Mouse (Mus musculus) kidney, adult 11 months (tissue): ENCODE measurements around the gene Arhgap30.

ENCODE experiments used
- DNase-seq: peaks from one replicate; pipeline ENCODE4 v3.0.0; 2022

The Arhgap30 gene

GRCm38 (mm10) chr1:171388376-171389102, at the start of gene Arhgap30:
Gene Arhgap30, plus strand, starts transcription at chr1:171388954.
- DNase-seq, result peak; percentile 35

GRCm38 (mm10) chr1:171342262-171343207, 46.2 kb upstream of the Arhgap30 start:
- peak; percentile 45 for DNase-seq

GRCm38 (mm10) chr1:171343922-171344677, 44.7 kb upstream of the Arhgap30 start:
- peak; percentile 82 for DNase-seq

- no peak for DNase-seq
These were observed 44.0 kb upstream of the Arhgap30 start for GRCm38 (mm10) chr1:171344715-171345114.

- DNase-seq, result peak; percentile 89
These were observed 43.3 kb upstream of the Arhgap30 start, which contains the start of the genes Nit1 and Pfdn2 for GRCm38 (mm10) chr1:171345225-171346094. Gene Nit1, minus strand, starts transcription at chr1:171345646. Gene Pfdn2, plus strand, starts transcription at chr1:171345670.

- DNase-seq, result no peak
These were observed 42.7 kb upstream of the Arhgap30 start for GRCm38 (mm10) chr1:171346095-171346450.

- DNase-seq, result no peak
These were observed 40.1 kb upstream of the Arhgap30 start for GRCm38 (mm10) chr1:171348665-171349064.

GRCm38 (mm10) chr1:171349210-171349609, 39.5 kb upstream of the Arhgap30 start:
- no peak for DNase-seq

GRCm38 (mm10) chr1:171355812-171356340, 32.9 kb upstream of the Arhgap30 start:
- no peak for DNase-seq

GRCm38 (mm10) chr1:171356814-171357213, 31.9 kb upstream of the Arhgap30 start:
- no peak for DNase-seq

GRCm38 (mm10) chr1:171358421-171358820, 30.3 kb upstream of the Arhgap30 start:
- DNase-seq, result no peak

- DNase-seq, result no peak
These were observed 28.5 kb upstream of the Arhgap30 start for GRCm38 (mm10) chr1:171360253-171360652.

GRCm38 (mm10) chr1:171360656-171361055, 28.1 kb upstream of the Arhgap30 start, which contains the start of gene Klhdc9:
Gene Klhdc9, minus strand, starts transcription at chr1:171360798.
- DNase-seq, result peak; percentile 94

- peak; percentile 12 for DNase-seq
These were observed 27.3 kb upstream of the Arhgap30 start for GRCm38 (mm10) chr1:171361106-171362103.

GRCm38 (mm10) chr1:171365934-171366333, 22.8 kb upstream of the Arhgap30 start:
- no peak for DNase-seq

- DNase-seq, result peak; percentile 44
These were observed 18.8 kb upstream of the Arhgap30 start, which contains the start of gene Nectin4 for GRCm38 (mm10) chr1:171369845-171370556. Gene Nectin4, plus strand, starts transcription at chr1:171370099.

GRCm38 (mm10) chr1:171372880-171373279, 15.9 kb upstream of the Arhgap30 start:
- DNase-seq, result no peak

- DNase-seq, result no peak
These were observed 14.8 kb upstream of the Arhgap30 start for GRCm38 (mm10) chr1:171373946-171374345.

GRCm38 (mm10) chr1:171375646-171376097, 13.1 kb upstream of the Arhgap30 start:
- no peak for DNase-seq
